Comparison of ENCODE assay signal across 8 mouse cellular contexts in the genomic region with DNA sequence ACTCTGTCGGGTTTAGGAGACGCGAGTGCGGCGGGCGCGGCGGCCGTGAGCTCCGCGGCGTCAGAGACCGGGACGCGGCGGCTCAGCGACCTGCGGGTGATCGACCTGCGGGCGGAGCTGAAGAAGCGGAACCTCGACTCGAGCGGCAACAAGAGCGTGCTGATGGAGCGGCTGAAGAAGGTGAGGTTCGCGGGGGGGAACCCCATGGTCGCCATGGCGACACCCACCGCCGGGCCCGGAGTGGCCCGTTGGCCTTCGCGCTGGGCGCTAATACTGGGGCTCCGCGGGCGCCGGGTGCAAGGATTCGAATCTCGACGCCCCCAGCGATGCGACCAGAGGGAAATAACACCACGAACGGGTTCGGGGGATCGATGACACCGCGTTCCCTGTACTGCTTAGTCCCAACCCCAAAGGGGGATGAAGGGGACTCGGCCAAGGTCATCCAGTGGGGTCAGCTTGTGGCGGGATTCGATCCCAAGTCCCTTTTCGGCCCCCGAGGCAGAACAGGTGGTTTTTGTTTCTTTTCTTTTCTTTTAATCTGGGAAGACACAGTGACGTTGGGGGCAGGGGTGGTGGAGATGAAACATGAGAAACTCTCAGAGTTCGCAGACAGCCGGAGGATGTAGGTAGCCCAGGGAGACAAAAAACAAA. TPM values are rescaled to one million over a fixed set of nuclear protein-coding genes. Genes with fewer than 3 reads are reported as not detected.
DNase-seq lines count a peak whose midpoint lies in the region; ATAC-seq lines count a peak whose summit lies in the region.

No protein-coding gene starts in this region.

- H3K4me3 ChIP-seq in kidney, embryonic 16.5 days (ENCODE audit: low read length) = peak overlapping the region; percentile 91

- no peaks in the 10 kb centered on the region for H3K27me3 ChIP-seq in kidney, embryonic 16.5 days (ENCODE audit: insufficient read depth, low read length)

- H3K4me1 ChIP-seq in kidney, embryonic 16.5 days (ENCODE audit: insufficient read depth, low read length) = peaks cover 42% of the 10 kb centered on the region

- WGBS in kidney, embryonic 16.5 days = under 1% methylated on average over 61 of the region's 61 CpGs

- peak overlapping the region; percentile 92 for H3K9ac ChIP-seq in kidney, embryonic 16.5 days (replicated peaks; ENCODE audit: low read length)

- peak; percentile 49 for DNase-seq in urinary bladder, postnatal 14 days (ENCODE audit: low spot score)
- no peak for DNase-seq in urinary bladder, adult 2 months (ENCODE audit: low spot score)
- DNase-seq in gastrocnemius, postnatal 36 days = peak; percentile 34 to 56
- peak; percentile 45 for DNase-seq in lung, postnatal 36 days
- DNase-seq in ovary, postnatal 36 days (ENCODE audit: low spot score) = peak; percentile 65
- no peak for DNase-seq in thymus, postnatal 36 days

- H3K36me3 ChIP-seq in kidney, embryonic 16.5 days (ENCODE audit: insufficient read depth, low read length) = peaks cover 38% of the 10 kb centered on the region

- intact Hi-C loops in gastrocnemius, postnatal 36 days (cut with DNase I) = no loop called here

- H3K9me3 ChIP-seq in kidney, embryonic 16.5 days (ENCODE audit: low read length) = no peaks in the 10 kb centered on the region

- H3K4me2 ChIP-seq in kidney, embryonic 16.5 days (replicated peaks; ENCODE audit: low read depth, low read length) = peak overlapping the region; percentile 74

- peak; percentile 28 for ATAC-seq in common myeloid progenitor, adult 5-6 weeks (replicated peaks; ENCODE audit: low read depth, poor library complexity, severe bottlenecking)
- ATAC-seq in kidney, embryonic 16.5 days (ENCODE audit: low FRiP score, low TSS enrichment) = peak; percentile 0; the same call in 1 of the 2 replicates

- peak overlapping the region; percentile 96 for H3K27ac ChIP-seq in kidney, embryonic 16.5 days (ENCODE audit: low read length)

RNA-seq across cellular contexts. Expression of a gene that starts 0.7 kb away (rescaled TPM):
- polyA plus RNA-seq in urinary bladder, adult 2 months (2012; rRNA removed) = 47.8 and 65.8 TPM in 2 replicates
- 75.0 and 81.6 TPM in 2 replicates for total RNA-seq in common myeloid progenitor, adult 5-6 weeks (2017)
- 10 to 100 TPM; 35.9 to 39.7 TPM for total RNA-seq in gastrocnemius, postnatal 36 days (2021)
- 123 and 133 TPM in 2 replicates for polyA plus RNA-seq in kidney, embryonic 16.5 days (2015; fragmentation: Nextera tagmentation; extraction: Ambion mirVana)

RNA-seq across cellular contexts. Expression of a gene that starts 0.9 kb away (rescaled TPM):
- polyA plus RNA-seq in urinary bladder, adult 2 months (2012; rRNA removed) = 38.5 and 80.7 TPM in 2 replicates
- 94.8 and 99.4 TPM in 2 replicates for total RNA-seq in common myeloid progenitor, adult 5-6 weeks (2017)
- total RNA-seq in gastrocnemius, postnatal 36 days (2021) = 10 to 100 TPM; 29.6 to 34.2 TPM
- 80.2 and 86.0 TPM in 2 replicates for polyA plus RNA-seq in kidney, embryonic 16.5 days (2015; fragmentation: Nextera tagmentation; extraction: Ambion mirVana)

RNA-seq across cellular contexts. Expression of a gene that starts 24.3 kb away (rescaled TPM):
- polyA plus RNA-seq in urinary bladder, adult 2 months (2012; rRNA removed) = 169 and 183 TPM in 2 replicates
- total RNA-seq in common myeloid progenitor, adult 5-6 weeks (2017) = 61.3 and 113 TPM in 2 replicates
- total RNA-seq in gastrocnemius, postnatal 36 days (2021) = 100 to 1,000 TPM; 130 to 135 TPM
- polyA plus RNA-seq in kidney, embryonic 16.5 days (2015; fragmentation: Nextera tagmentation; extraction: Ambion mirVana) = 242 and 284 TPM in 2 replicates

RNA-seq across cellular contexts. Expression of a gene that starts 27.9 kb away (rescaled TPM):
- 2,531 and 2,588 TPM in 2 replicates for polyA plus RNA-seq in urinary bladder, adult 2 months (2012; rRNA removed)
- 2,418 and 2,940 TPM in 2 replicates for total RNA-seq in common myeloid progenitor, adult 5-6 weeks (2017)
- 100 to 1,000 TPM; 482 to 579 TPM for total RNA-seq in gastrocnemius, postnatal 36 days (2021)
- polyA plus RNA-seq in kidney, embryonic 16.5 days (2015; fragmentation: Nextera tagmentation; extraction: Ambion mirVana) = 1,616 and 1,628 TPM in 2 replicates

RNA-seq across cellular contexts. Expression of a gene that starts 31.1 kb away (rescaled TPM):
- 15.6 and 22.1 TPM in 2 replicates for polyA plus RNA-seq in urinary bladder, adult 2 months (2012; rRNA removed)
- total RNA-seq in common myeloid progenitor, adult 5-6 weeks (2017) = not detected in 2 replicates
- under 1 TPM; 0.27 to 0.74 TPM for total RNA-seq in gastrocnemius, postnatal 36 days (2021)
- polyA plus RNA-seq in kidney, embryonic 16.5 days (2015; fragmentation: Nextera tagmentation; extraction: Ambion mirVana) = 1.8 and 2.4 TPM in 2 replicates

Comparison
In these comparisons a context has a peak if more than half of its experiments do, and no peak if none do; other contexts are left out.
1. DNase-seq: peak in urinary bladder, postnatal 14 days (single experiment), gastrocnemius, postnatal 36 days (2 of 2), lung, postnatal 36 days (single experiment) and ovary, postnatal 36 days (single experiment); none in urinary bladder, adult 2 months (single experiment) and thymus, postnatal 36 days (0 of 2).